Mouse (Mus musculus): ENCODE measurements around the gene Tmem128. TPM values are rescaled to one million over a fixed set of nuclear protein-coding genes. Genes with fewer than 3 reads are reported as not detected.
A peak's percentile ranks its signal among the peaks of the same experiment; 100 is the strongest.

Tmem128 gene
- total and polyA plus RNA-seq, 3 experiments: 55.9 to 78.9 TPM; not detected in 1

DNA sequence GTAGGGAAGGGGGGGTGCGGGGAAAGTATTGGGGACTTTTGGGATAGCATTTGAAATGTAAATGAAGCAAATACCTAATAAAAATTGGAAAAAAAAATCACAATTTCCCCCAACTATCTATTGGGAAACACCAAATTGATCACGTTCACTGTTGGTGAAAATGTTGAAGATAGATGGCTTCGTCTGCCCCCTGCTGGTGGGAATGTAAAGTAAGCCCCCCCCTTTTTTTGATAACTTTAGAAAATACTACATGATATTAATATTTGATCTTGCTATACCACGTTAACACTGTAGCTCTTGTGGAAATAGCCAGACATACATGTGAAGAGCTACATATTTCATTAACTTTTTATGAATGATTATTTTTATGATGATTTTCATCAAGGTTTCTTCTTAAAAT, 4.8 kb upstream of the Tmem128 start:
- DNase-seq (ENCODE audit: low read depth, low spot score): peak; percentile 56
- H3K27me3 ChIP-seq (ENCODE audit: control insufficient read depth in 1 of 2, insufficient read depth in 2 of 2, low read length in 2 of 2): no peaks in the 10 kb centered on the region
- H3K4me3 ChIP-seq (ENCODE audit: control insufficient read depth in 1 of 2, insufficient read depth in 1 of 2, low read depth in 2 of 2, low read length in 2 of 2): peak overlapping the region in 1 of 2 experiments; percentile 39; a peak in 2 of 4 replicates
- no peaks in the 10 kb centered on the region for H3K9me3 ChIP-seq (replicated peaks; ENCODE audit: insufficient read depth, low read length)
- no peak overlapping the region for H3K9ac ChIP-seq (ENCODE audit: control insufficient read depth, low read depth, low read length, poor library complexity, severe bottlenecking)
- H3K36me3 ChIP-seq (ENCODE audit: control insufficient read depth in 1 of 2, insufficient read depth in 2 of 2, low read length in 2 of 2): peaks cover 0 to 7% of the 10 kb centered on the region in 2 experiments; a peak in 2 of 4 replicates
- TF ChIP-seq MAZ (IDR thresholded peaks at IDR 0.05; ENCODE audit: low read depth, low read length) (peak; percentile 79; the same call in 1 of the 2 replicates), HCFC1 (IDR thresholded peaks at IDR 0.05; ENCODE audit: low read depth, low read length) (no peak), UBTF (IDR thresholded peaks at IDR 0.05; ENCODE audit: borderline replicate concordance, insufficient read depth, low read depth, low read length) (no peak), NELFE (IDR thresholded peaks at IDR 0.05; ENCODE audit: low read depth, low read length) (no peak), MEF2A (IDR thresholded peaks at IDR 0.05; ENCODE audit: extremely low read depth, insufficient replicate concordance, low read depth, low read length, poor library complexity, severe bottlenecking) (no peak), ZKSCAN1 (IDR thresholded peaks at IDR 0.05; ENCODE audit: low read depth, low read length) (no peak), SMC3 (IDR thresholded peaks at IDR 0.05; ENCODE audit: low read depth, low read length) (0 out of 2 replicates have a peak, but pooled peaks have one; percentile 13), E2F4 (IDR thresholded peaks at IDR 0.05; ENCODE audit: borderline replicate concordance, low read depth, low read length) (no peak), BHLHE40 (IDR thresholded peaks at IDR 0.05; ENCODE audit: borderline replicate concordance, low read depth, low read length) (peak; percentile 27; the same call in 1 of the 2 replicates), SIN3A (IDR thresholded peaks at IDR 0.05; ENCODE audit: low read length) (0 out of 2 replicates have a peak, but pooled peaks have one; percentile 34), POLR2AphosphoS2 (IDR thresholded peaks at IDR 0.05; ENCODE audit: low read length) (no peak), RCOR1 (IDR thresholded peaks at IDR 0.05; ENCODE audit: low read depth, low read length) (no peak), CHD2 (IDR thresholded peaks at IDR 0.05; ENCODE audit: low read length) (no peak), MAFK (IDR thresholded peaks at IDR 0.05; ENCODE audit: borderline replicate concordance, low read depth, low read length) (no peak), NRF1 (IDR thresholded peaks at IDR 0.05; ENCODE audit: insufficient read depth, low read depth, low read length, poor library complexity, severe bottlenecking) (no peak), TCF12 (IDR thresholded peaks at IDR 0.05; ENCODE audit: low read depth, low read length) (no peak), CHD1 (IDR thresholded peaks at IDR 0.05; ENCODE audit: low read depth, low read length) (no peak), TAL1 (IDR thresholded peaks at IDR 0.05; ENCODE audit: low read length) (no peak), MYB (IDR thresholded peaks at IDR 0.05; ENCODE audit: low read depth, low read length) (no peak), POLR2AphosphoS5 (IDR thresholded peaks at IDR 0.05; ENCODE audit: borderline replicate concordance, low read depth, low read length) (no peak), RAD21 (IDR thresholded peaks at IDR 0.05; ENCODE audit: low read depth, low read length) (peak; percentile 46), MXI1 (IDR thresholded peaks at IDR 0.05; ENCODE audit: low read depth, low read length) (no peak), EP300 (IDR thresholded peaks at IDR 0.05; ENCODE audit: low read depth in 1 of 2, low read length in 2 of 2) (no peak), ETS1 (IDR thresholded peaks at IDR 0.05; ENCODE audit: low read depth, low read length) (no peak), ZMIZ1 (IDR thresholded peaks at IDR 0.05; ENCODE audit: low read depth, low read length) (no peak), ELF1 (IDR thresholded peaks at IDR 0.05; ENCODE audit: low read depth, low read length) (no peak), CTCF (IDR thresholded peaks at IDR 0.05 in 2 of 3, conservative IDR thresholded peaks at IDR 0.05 in 1 of 3; ENCODE audit: control insufficient read depth in 1 of 3, insufficient read depth in 1 of 3, low read depth in 2 of 3, low read length in 3 of 3, poor library complexity in 1 of 3, severe bottlenecking in 1 of 3) (peak; percentile 42 to 75 (median 47))
- H3K79me2 ChIP-seq (ENCODE audit: control insufficient read depth, insufficient read depth, low read length, poor library complexity): peaks cover 4% of the 10 kb centered on the region; the same call in 1 of the 2 replicates
- H3K27ac ChIP-seq (ENCODE audit: control insufficient read depth, low read depth, low read length): no peak overlapping the region
- H3K4me1 ChIP-seq (ENCODE audit: control insufficient read depth in 1 of 2, insufficient read depth in 2 of 2, low read length in 2 of 2): peaks cover 3 to 9% of the 10 kb centered on the region in 2 experiments; a peak in 2 of 4 replicates

All from MEL (cell line).